Mouse (Mus musculus): ENCODE measurements around the gene Cdnf.

DNA sequence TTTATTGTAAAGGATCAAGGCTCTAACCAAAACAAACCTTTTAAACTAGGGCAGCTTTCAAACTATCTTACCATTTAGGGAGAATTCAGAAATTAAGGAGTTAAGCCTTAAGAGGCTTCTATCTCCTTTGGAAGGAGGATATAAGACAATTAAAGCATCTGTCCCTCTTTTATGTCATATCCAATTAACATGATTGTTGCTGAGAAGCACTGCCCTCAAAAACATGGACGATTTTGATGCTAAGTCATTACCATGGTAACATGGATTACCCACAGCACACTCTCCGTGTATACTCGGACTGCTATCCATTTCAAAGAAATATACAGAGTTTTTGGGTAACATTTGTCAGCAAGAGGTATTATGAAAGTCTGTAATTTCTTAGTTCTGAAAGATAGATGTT, 23.0 kb upstream of the Cdnf start:
- TF ChIP-seq CTCF (IDR thresholded peaks at IDR 0.05; ENCODE audit: extremely low read depth, insufficient read length, insufficient replicate concordance, low read depth, low read length) = no peak
- TF ChIP-seq POLR2A (IDR thresholded peaks at IDR 0.05; ENCODE audit: low read depth, low read length) = no peak

Data from small intestine, adult 2 months (tissue).